ENCODE assay signal across 10 mouse cellular contexts in genomic region chr14:27230262-27231022, GRCm38 (mm10).
DNase-seq lines count a peak whose midpoint lies in the region; ATAC-seq and TF ChIP-seq lines count a peak whose summit lies in the region.
"Had no signal": no experiment of that assay in that cellular context is flagged by ENCODE, and none has a peak within 500 bp of the region (broad histone marks: within the 10 kb centered on the region; RNA-seq: fewer than 3 reads in every experiment).

No protein-coding gene starts in this region.

- TF ChIP-seq POLR2A in lung, adult 2 months (IDR thresholded peaks at IDR 0.05; ENCODE audit: borderline replicate concordance, extremely low read depth, low read depth, low read length), result peak; percentile 40; the same call in 1 of the 2 replicates

- H3K4me3 ChIP-seq in midbrain, embryonic 11.5 days (ENCODE audit: low read depth, low read length), result no peak overlapping the region
- no peak overlapping the region for H3K4me3 ChIP-seq in midbrain, embryonic 15.5 days
- no peak overlapping the region for H3K4me3 ChIP-seq in intestine, embryonic 15.5 days (replicated peaks)
- H3K4me3 ChIP-seq in lung, adult 2 months (replicated peaks; ENCODE audit: extremely low read depth, low read depth, low read length), result no peak overlapping the region

- H3K9me3 ChIP-seq in midbrain, embryonic 11.5 days (ENCODE audit: control insufficient read depth, low read length), result no peaks in the 10 kb centered on the region
- H3K9me3 ChIP-seq in midbrain, embryonic 15.5 days, result no peaks in the 10 kb centered on the region
- H3K9me3 ChIP-seq in intestine, embryonic 15.5 days, result no peaks in the 10 kb centered on the region

- H3K27ac ChIP-seq in midbrain, embryonic 11.5 days (ENCODE audit: low read depth, low read length), result no peak overlapping the region
- no peak overlapping the region for H3K27ac ChIP-seq in midbrain, embryonic 15.5 days
- H3K27ac ChIP-seq in intestine, embryonic 15.5 days, result peak overlapping the region; percentile 82
- H3K27ac ChIP-seq: liver, embryonic 14.5 days had no signal

- H3K9ac ChIP-seq in midbrain, embryonic 11.5 days (ENCODE audit: low read length), result no peak overlapping the region
- H3K9ac ChIP-seq in midbrain, embryonic 15.5 days, result no peak overlapping the region
- no peak overlapping the region for H3K9ac ChIP-seq in intestine, embryonic 15.5 days
- H3K9ac ChIP-seq: liver, embryonic 14.5 days had no signal

- H3K4me2 ChIP-seq in midbrain, embryonic 11.5 days, result no peak overlapping the region
- H3K4me2 ChIP-seq in midbrain, embryonic 15.5 days, result no peak overlapping the region
- H3K4me2 ChIP-seq in intestine, embryonic 15.5 days (replicated peaks), result peak overlapping the region; percentile 10

- H3K36me3 ChIP-seq in midbrain, embryonic 11.5 days (ENCODE audit: control insufficient read depth, insufficient read depth, low read length), result no peaks in the 10 kb centered on the region
- H3K36me3 ChIP-seq in midbrain, embryonic 15.5 days (replicated peaks), result no peaks in the 10 kb centered on the region
- H3K36me3 ChIP-seq in intestine, embryonic 15.5 days, result no peaks in the 10 kb centered on the region
- H3K36me3 ChIP-seq in splenic B cell, adult 2 months (ENCODE audit: control insufficient read depth, insufficient read depth, low read length, poor library complexity, severe bottlenecking), result no peaks in the 10 kb centered on the region

- no peak for ATAC-seq in midbrain, embryonic 11.5 days (ENCODE audit: low FRiP score)
- no peak for ATAC-seq in midbrain, embryonic 15.5 days (replicated peaks)
- peak; percentile 76 for ATAC-seq in intestine, embryonic 15.5 days
- ATAC-seq: Patski had no signal

- 37% methylated on average over 18 of the region's 18 CpGs for WGBS in midbrain, embryonic 11.5 days
- 33% methylated on average over 18 of the region's 18 CpGs for WGBS in midbrain, embryonic 15.5 days
- 22% methylated on average over 18 of the region's 18 CpGs for WGBS in intestine, embryonic 15.5 days
- WGBS in lung, adult 2 months, result 11% methylated on average over 18 of the region's 18 CpGs

- H3K27me3 ChIP-seq in midbrain, embryonic 11.5 days (ENCODE audit: control insufficient read depth, insufficient read depth, low read length), result no peaks in the 10 kb centered on the region
- H3K27me3 ChIP-seq in midbrain, embryonic 15.5 days (replicated peaks), result no peaks in the 10 kb centered on the region
- H3K27me3 ChIP-seq in intestine, embryonic 15.5 days (replicated peaks), result no peaks in the 10 kb centered on the region
- H3K27me3 ChIP-seq in splenic B cell, adult 2 months (ENCODE audit: control insufficient read depth, insufficient read depth, low read length, poor library complexity, severe bottlenecking), result no peaks in the 10 kb centered on the region
- H3K27me3 ChIP-seq: Patski had no signal

- H3K4me1 ChIP-seq in midbrain, embryonic 11.5 days (ENCODE audit: control insufficient read depth, insufficient read depth, low read length), result peaks cover 4% of the 10 kb centered on the region; the same call in 1 of the 2 replicates
- peaks cover 9% of the 10 kb centered on the region for H3K4me1 ChIP-seq in midbrain, embryonic 15.5 days
- peaks cover 26% of the 10 kb centered on the region for H3K4me1 ChIP-seq in intestine, embryonic 15.5 days (replicated peaks)
- peaks cover 34% of the 10 kb centered on the region for H3K4me1 ChIP-seq in lung, adult 2 months (ENCODE audit: control insufficient read depth, insufficient read depth, low read length)

- intact Hi-C loops in gastrocnemius, postnatal 14 days (cut with DNase I; ENCODE audit: low total_unique reads), result no loop called here

- TF ChIP-seq CTCF in lung, adult 2 months (IDR thresholded peaks at IDR 0.05; ENCODE audit: insufficient read depth, low read length), result no peak

- peak; percentile 87 for DNase-seq in midbrain, embryonic 11.5 days (ENCODE audit: low spot score, missing footprints)
- DNase-seq in gastrocnemius, postnatal 14 days, result peak; percentile 32
- peak; percentile 43 for DNase-seq in lung, adult 2 months
- peak; percentile 62 for DNase-seq in splenic B cell, adult 2 months (ENCODE audit: low read depth, low spot score)
- DNase-seq in layer of hippocampus, adult 9-10 months (ENCODE audit: low spot score), result no peak
- DNase-seq in urinary bladder, postnatal 4 days (ENCODE audit: low spot score in 2 of 2), result no peak

Comparison
In these comparisons a context has a peak if more than half of its experiments do, and no peak if none do; other contexts are left out.
1. DNase-seq: peak in midbrain, embryonic 11.5 days (single experiment), gastrocnemius, postnatal 14 days (single experiment), lung, adult 2 months (single experiment) and splenic B cell, adult 2 months (single experiment); none in layer of hippocampus, adult 9-10 months (single experiment) and urinary bladder, postnatal 4 days (0 of 2).